In the genomic region with DNA sequence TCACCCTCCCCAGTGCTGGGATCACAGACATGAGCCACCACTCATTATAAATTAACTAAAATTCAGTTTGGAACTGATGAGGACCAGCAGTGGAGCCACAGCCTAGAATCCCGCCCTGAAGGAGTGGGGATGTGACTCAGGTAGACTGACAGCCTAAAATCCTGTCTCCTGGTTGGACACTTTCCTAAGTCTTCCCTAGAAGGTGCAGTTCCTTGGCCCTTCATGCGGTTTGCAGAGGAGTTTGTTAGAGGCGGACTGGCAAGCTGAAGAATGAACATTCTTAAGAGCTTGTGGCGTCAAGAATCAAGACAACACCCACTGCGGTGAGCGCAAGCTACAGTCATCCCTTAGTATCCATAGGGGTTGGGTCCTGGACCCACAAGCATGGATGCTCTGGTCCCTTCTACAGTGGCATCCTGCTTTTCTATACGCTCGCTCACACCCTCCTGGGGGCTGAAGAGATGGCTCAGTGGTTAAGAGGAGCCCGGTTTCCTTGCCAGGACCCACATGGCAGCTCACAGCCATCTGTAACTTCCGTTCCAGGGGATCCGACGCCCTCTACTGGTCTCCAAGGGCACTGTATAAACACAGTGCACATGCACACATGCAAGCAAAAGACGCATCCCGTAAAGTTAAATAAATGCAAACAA, we compare ENCODE assay signal across 8 mouse cellular contexts. TPM values are rescaled to one million over a fixed set of nuclear protein-coding genes. Genes with fewer than 3 reads are reported as not detected.
DNase-seq lines count a peak whose midpoint lies in the region; ATAC-seq and TF ChIP-seq lines count a peak whose summit lies in the region.

No protein-coding gene starts in this region.

- no peaks in the 10 kb centered on the region for H3K27me3 ChIP-seq in liver, embryonic 14.5 days (ENCODE audit: control insufficient read depth, insufficient read depth, low read length)
- no peaks in the 10 kb centered on the region for H3K27me3 ChIP-seq in stomach, embryonic 15.5 days (replicated peaks)

- TF ChIP-seq CTCF in liver, embryonic 14.5 days (IDR thresholded peaks at IDR 0.05; ENCODE audit: low read depth) = peak; percentile 79

- peak overlapping the region; percentile 54; the same call in 1 of the 2 replicates for H3K9ac ChIP-seq in liver, embryonic 14.5 days (replicated peaks)
- H3K9ac ChIP-seq in stomach, embryonic 15.5 days = no peak overlapping the region

- peaks cover 9% of the 10 kb centered on the region for H3K36me3 ChIP-seq in liver, embryonic 14.5 days (replicated peaks; ENCODE audit: control insufficient read depth, insufficient read depth, low read depth)
- peaks cover 21% of the 10 kb centered on the region for H3K36me3 ChIP-seq in stomach, embryonic 15.5 days

- no peak overlapping the region for H3K27ac ChIP-seq in liver, embryonic 14.5 days
- no peak overlapping the region for H3K27ac ChIP-seq in stomach, embryonic 15.5 days

- ATAC-seq in liver, embryonic 14.5 days (ENCODE audit: insufficient read depth) = no peak
- no peak for ATAC-seq in stomach, embryonic 15.5 days (ENCODE audit: insufficient read depth, low FRiP score, low read depth)

- peak; percentile 9 for DNase-seq in adrenal gland, adult 8-10 months
- no peak for DNase-seq in adrenal gland, postnatal 36 days
- DNase-seq in right cerebral cortex, postnatal 4 days = peak; percentile 58
- no peak for DNase-seq in right cerebral cortex, postnatal 36 days (ENCODE audit: low spot score in 2 of 2)
- peak; percentile 56 for DNase-seq in forelimb bud, embryonic 11.5 days (ENCODE audit: low read depth, low spot score)
- peak in 1 of 3 experiments; percentile 23 for DNase-seq in liver, embryonic 14.5 days (ENCODE audit: low read depth in 3 of 3, low spot score in 3 of 3)
- no peak for DNase-seq in kidney, adult 11 months

- H3K4me1 ChIP-seq in liver, embryonic 14.5 days (replicated peaks; ENCODE audit: control insufficient read depth in 2 of 2, insufficient read depth in 2 of 2, low read length in 1 of 2) = peaks cover 0 to 8% of the 10 kb centered on the region in 2 experiments; a peak in 2 of 4 replicates
- H3K4me1 ChIP-seq in stomach, embryonic 15.5 days = peaks cover 14% of the 10 kb centered on the region; the same call in 1 of the 2 replicates

- 37% methylated on average over 14 of the region's 14 CpGs for WGBS in liver, embryonic 14.5 days (ENCODE audit: insufficient replicate concordance)
- 54% methylated on average over 14 of the region's 14 CpGs for WGBS in stomach, embryonic 15.5 days

- no peaks in the 10 kb centered on the region for H3K9me3 ChIP-seq in liver, embryonic 14.5 days (ENCODE audit: control insufficient read depth, low read length)
- no peaks in the 10 kb centered on the region for H3K9me3 ChIP-seq in stomach, embryonic 15.5 days

- peak overlapping the region; percentile 82 for H3K4me2 ChIP-seq in liver, embryonic 14.5 days (ENCODE audit: low read depth)
- peak overlapping the region; percentile 92 for H3K4me2 ChIP-seq in stomach, embryonic 15.5 days

- no peak for TF ChIP-seq EP300 in liver, embryonic 14.5 days (IDR thresholded peaks at IDR 0.05; ENCODE audit: low read depth)

- peak overlapping the region in 1 of 2 experiments; percentile 54; a peak in 2 of 4 replicates for H3K4me3 ChIP-seq in liver, embryonic 14.5 days (ENCODE audit: insufficient read depth in 1 of 2, low read depth in 2 of 2, low read length in 2 of 2)
- H3K4me3 ChIP-seq in stomach, embryonic 15.5 days (replicated peaks) = peak overlapping the region; percentile 64

RNA-seq across cellular contexts. Expression of a gene that starts 8.3 kb away (rescaled TPM):
- 10 to 100 TPM; 51.7 to 65.2 (median 57.9) TPM for total RNA-seq in adrenal gland, adult 8-10 months (2022)
- total RNA-seq in adrenal gland, postnatal 36 days (2021) = 10 to 100 TPM; 57.7 to 62.3 TPM
- 24.8 and 25.4 TPM in 2 replicates for polyA plus RNA-seq in liver, embryonic 14.5 days (2012; rRNA removed)
- 34.4 and 36.9 TPM in 2 replicates for polyA plus RNA-seq in liver, embryonic 14.5 days (2014; fragmentation: Nextera tagmentation; extraction: Ambion mirVana)
- 90.2 and 92.4 TPM in 2 replicates for polyA plus RNA-seq in stomach, embryonic 15.5 days (2015; fragmentation: Nextera tagmentation; extraction: Ambion mirVana)

RNA-seq across cellular contexts. Expression of a gene that starts 8.4 kb away (rescaled TPM):
- total RNA-seq in adrenal gland, adult 8-10 months (2022) = 10 to 100 TPM; 13.5 to 24.7 (median 20.6) TPM
- total RNA-seq in adrenal gland, postnatal 36 days (2021) = 10 to 100 TPM; 14.0 to 15.1 TPM
- 1.4 and 1.7 TPM in 2 replicates for polyA plus RNA-seq in liver, embryonic 14.5 days (2012; rRNA removed)
- 0.14 and 0.15 TPM in 2 replicates for polyA plus RNA-seq in liver, embryonic 14.5 days (2014; fragmentation: Nextera tagmentation; extraction: Ambion mirVana)
- 1.5 and 1.8 TPM in 2 replicates for polyA plus RNA-seq in stomach, embryonic 15.5 days (2015; fragmentation: Nextera tagmentation; extraction: Ambion mirVana)

RNA-seq across cellular contexts. Expression of a gene that starts 10.6 kb away (rescaled TPM):
- 10 to 100 TPM; 23.1 to 32.0 (median 29.0) TPM for total RNA-seq in adrenal gland, adult 8-10 months (2022)
- 10 to 100 TPM; 22.5 to 23.1 TPM for total RNA-seq in adrenal gland, postnatal 36 days (2021)
- polyA plus RNA-seq in liver, embryonic 14.5 days (2012; rRNA removed) = 9.2 and 10.0 TPM in 2 replicates
- 1.3 and 1.8 TPM in 2 replicates for polyA plus RNA-seq in liver, embryonic 14.5 days (2014; fragmentation: Nextera tagmentation; extraction: Ambion mirVana)
- 14.6 and 16.1 TPM in 2 replicates for polyA plus RNA-seq in stomach, embryonic 15.5 days (2015; fragmentation: Nextera tagmentation; extraction: Ambion mirVana)

RNA-seq across cellular contexts. Expression of a gene that starts 12.6 kb away (rescaled TPM):
- total RNA-seq in adrenal gland, adult 8-10 months (2022) = 100 to 1,000 TPM in 1 of 4 experiments, 10 to 100 TPM in 3; 64.7 to 108 (median 88.7) TPM
- 100 to 1,000 TPM in 1 of 2 experiments, 10 to 100 TPM in 1; 91.9 to 111 TPM for total RNA-seq in adrenal gland, postnatal 36 days (2021)
- polyA plus RNA-seq in liver, embryonic 14.5 days (2012; rRNA removed) = 45.8 and 73.0 TPM in 2 replicates
- polyA plus RNA-seq in liver, embryonic 14.5 days (2014; fragmentation: Nextera tagmentation; extraction: Ambion mirVana) = 109 and 114 TPM in 2 replicates
- 154 and 164 TPM in 2 replicates for polyA plus RNA-seq in stomach, embryonic 15.5 days (2015; fragmentation: Nextera tagmentation; extraction: Ambion mirVana)

RNA-seq across cellular contexts. Expression of a gene that starts 13.9 kb away (rescaled TPM):
- total RNA-seq in adrenal gland, adult 8-10 months (2022) = 10 to 100 TPM; 85.3 to 96.2 (median 92.1) TPM
- 10 to 100 TPM; 56.6 to 81.2 TPM for total RNA-seq in adrenal gland, postnatal 36 days (2021)
- polyA plus RNA-seq in liver, embryonic 14.5 days (2012; rRNA removed) = 6.6 and 7.5 TPM in 2 replicates
- 5.3 and 6.8 TPM in 2 replicates for polyA plus RNA-seq in liver, embryonic 14.5 days (2014; fragmentation: Nextera tagmentation; extraction: Ambion mirVana)
- 42.0 and 44.0 TPM in 2 replicates for polyA plus RNA-seq in stomach, embryonic 15.5 days (2015; fragmentation: Nextera tagmentation; extraction: Ambion mirVana)

Comparison
In these comparisons a context has a peak if more than half of its experiments do, and no peak if none do; other contexts are left out.
1. DNase-seq: peak in adrenal gland, adult 8-10 months (single experiment), right cerebral cortex, postnatal 4 days (single experiment) and forelimb bud, embryonic 11.5 days (single experiment); none in adrenal gland, postnatal 36 days (0 of 2), right cerebral cortex, postnatal 36 days (0 of 2) and kidney, adult 11 months (single experiment).